Mouse (Mus musculus) hindbrain, postnatal 0 days (tissue): ENCODE measurements at regions not wholly inside any gene's neighbourhood (a gene's known extent, or its start where the extent isn't known, plus 50 kb on each side); places are given as distances from the start of the nearest gene placed in this dataset.

Experiments used
- ATAC-seq: fragments of 200-750 bp; cut with Nextera tagmentation; 2 replicates; pipeline ENCODE4 v1.8.0; 2017; ENCODE audit warnings: mild to moderate bottlenecking, moderate TSS enrichment, moderate library complexity
- DNase-seq: peaks from one replicate; pipeline ENCODE4 v3.0.0-alpha.2; 2015; ENCODE audit warnings: low spot score
- H3K27ac ChIP-seq: fragments of 300-500 bp; sonication (generic); 2 replicates; pipeline ENCODE4 v1.5.1; 2014; ENCODE audit warnings: mild to moderate bottlenecking
- H3K27me3 ChIP-seq: fragments of 300-500 bp; sonication (generic); 2 replicates; pipeline ENCODE4 v1.6.1; 2014; ENCODE audit warnings: low read length, mixed read lengths; ENCODE audit not compliant: insufficient read depth
- H3K36me3 ChIP-seq: fragments of 300-500 bp; sonication (generic); 2 replicates; pipeline ENCODE4 v1.6.1; 2014; ENCODE audit warnings: low read length, mixed read lengths; ENCODE audit not compliant: insufficient read depth
- H3K4me1 ChIP-seq: fragments of 300-500 bp; sonication (generic); 2 replicates; pipeline ENCODE4 v1.6.1; 2014; ENCODE audit warnings: antibody characterized with exemption, low read length, mixed read lengths; ENCODE audit not compliant: insufficient read depth
- H3K4me2 ChIP-seq: fragments of 300-500 bp; sonication (generic); 2 replicates; pipeline ENCODE4 v1.6.1; 2014; ENCODE audit warnings: low read depth, mild to moderate bottlenecking, low read length, moderate library complexity, mixed read lengths
- H3K4me3 ChIP-seq: fragments of 300-500 bp; sonication (generic); 2 replicates; pipeline ENCODE4 v1.5.1; 2014; ENCODE audit warnings: low read length
- H3K9ac ChIP-seq: fragments of 300-500 bp; sonication (generic); replicated peaks from 2 replicates; pipeline ENCODE4 v1.6.1; 2014; ENCODE audit warnings: mild to moderate bottlenecking, low read length, moderate library complexity, mixed read lengths
- H3K9me3 ChIP-seq: fragments of 300-500 bp; sonication (generic); 2 replicates; pipeline ENCODE4 v1.6.1; 2016; ENCODE audit warnings: low read length, mixed read lengths
- CTCF ChIP-seq: IDR thresholded peaks from 2 replicates; pipeline ENCODE4 v1.5.1; 2016; ENCODE audit warnings: antibody characterized with exemption, control low read depth, low read depth
- WGBS: fragments of 180-500 bp; shearing (Covaris S2); extraction: QIAGEN DNeasy Blood & Tissue Kit; methylation state at CpG from one replicate; pipeline ENCODE4 v1.1.7; 2014; 5-methylcytosine and 5-hydroxymethylcytosine counted together

- no peaks in the 10 kb centered on the region for H3K27me3 ChIP-seq
- H3K9ac ChIP-seq = no peak overlapping the region
- H3K4me2 ChIP-seq = no peak overlapping the region
- 83% methylated on average over 2 of the region's 2 CpGs for WGBS
- H3K4me1 ChIP-seq = peaks cover under 1% of the 10 kb centered on the region; the same call in 1 of the 2 replicates
- TF ChIP-seq CTCF = no peak
- H3K9me3 ChIP-seq = no peaks in the 10 kb centered on the region
- H3K27ac ChIP-seq = no peak overlapping the region
- ATAC-seq (no peak), DNase-seq (no peak)
- no peak overlapping the region for H3K4me3 ChIP-seq
- H3K36me3 ChIP-seq = no peaks in the 10 kb centered on the region
Observed at GRCm38 (mm10) chr9:116462232-116462631, 287.1 kb upstream of the Tgfbr2 start.

GRCm38 (mm10) chr9:116460022-116460421 is 284.9 kb upstream of the Tgfbr2 start:
- H3K9ac ChIP-seq = no peak overlapping the region
- no peaks in the 10 kb centered on the region for H3K27me3 ChIP-seq
- H3K36me3 ChIP-seq = no peaks in the 10 kb centered on the region
- TF ChIP-seq CTCF = no peak
- no peak for DNase-seq
- H3K9me3 ChIP-seq = no peaks in the 10 kb centered on the region
- H3K4me2 ChIP-seq = no peak overlapping the region
- no peak for ATAC-seq
- WGBS = 89% methylated on average over 2 of the region's 2 CpGs
- H3K4me3 ChIP-seq = no peak overlapping the region
- H3K4me1 ChIP-seq = peaks cover 5% of the 10 kb centered on the region; the same call in 1 of the 2 replicates
- H3K27ac ChIP-seq = no peak overlapping the region

- no peak overlapping the region for H3K27ac ChIP-seq
- no peak overlapping the region for H3K4me2 ChIP-seq
- no peak overlapping the region for H3K4me3 ChIP-seq
- WGBS = 69% methylated on average over 4 of the region's 4 CpGs
- no peaks in the 10 kb centered on the region for H3K27me3 ChIP-seq
- no peak for ATAC-seq
- no peak for TF ChIP-seq CTCF
- H3K9ac ChIP-seq = no peak overlapping the region
- no peaks in the 10 kb centered on the region for H3K36me3 ChIP-seq
- H3K9me3 ChIP-seq = no peaks in the 10 kb centered on the region
- DNase-seq = no peak
- H3K4me1 ChIP-seq = peaks cover 2% of the 10 kb centered on the region; the same call in 1 of the 2 replicates
Observed at GRCm38 (mm10) chr9:116452050-116452449, 276.9 kb upstream of the Tgfbr2 start.

- H3K9ac ChIP-seq = no peak overlapping the region
- no peak overlapping the region for H3K27ac ChIP-seq
- H3K27me3 ChIP-seq = no peaks in the 10 kb centered on the region
- no peak overlapping the region for H3K4me3 ChIP-seq
- TF ChIP-seq CTCF = no peak
- no peaks in the 10 kb centered on the region for H3K9me3 ChIP-seq
- WGBS = 89% methylated on average over 4 of the region's 4 CpGs
- no peaks in the 10 kb centered on the region for H3K36me3 ChIP-seq
- ATAC-seq (no peak), DNase-seq (no peak)
- no peak overlapping the region for H3K4me2 ChIP-seq
- H3K4me1 ChIP-seq = no peaks in the 10 kb centered on the region
Observed at GRCm38 (mm10) chr9:116450829-116451228, 275.7 kb upstream of the Tgfbr2 start.

GRCm38 (mm10) chr9:116447734-116448133 is 272.6 kb upstream of the Tgfbr2 start:
- Histone ChIP-seq H3K9ac (no peak overlapping the region), H3K36me3 (no peaks in the 10 kb centered on the region), H3K9me3 (no peaks in the 10 kb centered on the region), H3K27ac (no peak overlapping the region), H3K4me2 (no peak overlapping the region), H3K4me3 (no peak overlapping the region), H3K4me1 (no peaks in the 10 kb centered on the region), H3K27me3 (no peaks in the 10 kb centered on the region)
- no peak for ATAC-seq
- no peak for TF ChIP-seq CTCF
- DNase-seq = no peak
- 87% methylated on average over 6 of the region's 6 CpGs for WGBS

- Histone ChIP-seq H3K27me3 (no peaks in the 10 kb centered on the region), H3K36me3 (no peaks in the 10 kb centered on the region), H3K4me1 (no peaks in the 10 kb centered on the region), H3K4me3 (no peak overlapping the region), H3K9me3 (no peaks in the 10 kb centered on the region), H3K27ac (no peak overlapping the region), H3K4me2 (no peak overlapping the region), H3K9ac (no peak overlapping the region)
- TF ChIP-seq CTCF = no peak
- ATAC-seq = no peak
- DNase-seq = no peak
- 64% methylated on average over 1 of the region's 1 CpGs for WGBS
Observed at GRCm38 (mm10) chr9:116438580-116438979, 263.4 kb upstream of the Tgfbr2 start.

GRCm38 (mm10) chr9:116434414-116434813 is 259.3 kb upstream of the Tgfbr2 start:
- no peak for TF ChIP-seq CTCF
- ATAC-seq = no peak
- WGBS = 72% methylated on average over 1 of the region's 1 CpGs

More at GRCm38 (mm10) chr9:116434414-116434813, 259.3 kb upstream of the Tgfbr2 start:
- Histone ChIP-seq H3K9me3 (no peaks in the 10 kb centered on the region), H3K4me2 (no peak overlapping the region), H3K9ac (no peak overlapping the region), H3K27ac (no peak overlapping the region), H3K4me3 (no peak overlapping the region), H3K4me1 (no peaks in the 10 kb centered on the region), H3K27me3 (no peaks in the 10 kb centered on the region), H3K36me3 (no peaks in the 10 kb centered on the region)
- DNase-seq = no peak
